Mouse (Mus musculus): ENCODE measurements at regions not wholly inside any gene's neighbourhood (a gene's known extent, or its start where the extent isn't known, plus 50 kb on each side); places are given as distances from the start of the nearest gene placed in this dataset.

GRCm38 (mm10) chr17:62248011-62248410, 633.1 kb downstream of the Efna5 start:
- H3K4me1 ChIP-seq (ENCODE audit: insufficient read depth) = no peaks in the 10 kb centered on the region
- WGBS = 39% methylated on average over 3 of the region's 3 CpGs
- H3K4me2 ChIP-seq = no peak overlapping the region
- no peak for DNase-seq
- no peak overlapping the region for H3K4me3 ChIP-seq (ENCODE audit: low read depth, low read length)
- TF ChIP-seq CTCF (IDR thresholded peaks at IDR 0.05; ENCODE audit: low read depth) = no peak
- H3K27ac ChIP-seq (ENCODE audit: low read depth) = no peak overlapping the region
- no peaks in the 10 kb centered on the region for H3K27me3 ChIP-seq (ENCODE audit: insufficient read depth, low read length)
- ATAC-seq (ENCODE audit: insufficient read depth) = no peak
- no peaks in the 10 kb centered on the region for H3K36me3 ChIP-seq (ENCODE audit: insufficient read depth)
- H3K9ac ChIP-seq = no peak overlapping the region
- no peaks in the 10 kb centered on the region for H3K9me3 ChIP-seq (ENCODE audit: low read depth, low read length)

- H3K27me3 ChIP-seq (ENCODE audit: insufficient read depth, low read length) = no peaks in the 10 kb centered on the region
- 52% methylated on average over 4 of the region's 4 CpGs for WGBS
- no peak overlapping the region for H3K4me3 ChIP-seq (ENCODE audit: low read depth, low read length)
- no peak overlapping the region for H3K27ac ChIP-seq (ENCODE audit: low read depth)
- ATAC-seq (ENCODE audit: insufficient read depth) = no peak
- H3K9ac ChIP-seq = no peak overlapping the region
- no peaks in the 10 kb centered on the region for H3K4me1 ChIP-seq (ENCODE audit: insufficient read depth)
- H3K4me2 ChIP-seq = no peak overlapping the region
- no peak for DNase-seq
- TF ChIP-seq CTCF (IDR thresholded peaks at IDR 0.05; ENCODE audit: low read depth) = no peak
- no peaks in the 10 kb centered on the region for H3K36me3 ChIP-seq (ENCODE audit: insufficient read depth)
- no peaks in the 10 kb centered on the region for H3K9me3 ChIP-seq (ENCODE audit: low read depth, low read length)
These were observed 634.5 kb downstream of the Efna5 start for GRCm38 (mm10) chr17:62246650-62247049.

DNA sequence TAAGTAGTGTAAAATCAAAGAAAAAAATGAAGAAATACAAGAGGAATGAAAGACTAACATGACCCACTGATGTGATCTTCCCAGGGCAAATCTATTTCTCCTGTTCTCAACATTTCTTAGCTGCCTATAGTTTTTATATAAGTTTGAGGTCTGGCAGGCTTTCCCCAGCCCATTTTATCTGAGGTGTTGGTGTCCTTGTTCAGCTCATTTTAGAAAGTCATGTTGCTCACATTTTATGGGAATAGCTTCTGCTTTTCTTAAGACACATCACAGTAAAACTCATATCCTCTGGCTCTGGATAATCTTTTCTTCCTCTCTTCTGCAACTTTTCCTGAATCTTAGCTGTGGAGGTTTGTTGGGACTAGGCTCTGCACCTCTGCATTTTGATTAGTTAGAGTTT, 650.2 kb downstream of the Efna5 start:
- H3K9ac ChIP-seq = no peak overlapping the region
- ATAC-seq (ENCODE audit: insufficient read depth) (no peak), DNase-seq (no peak)
- no peaks in the 10 kb centered on the region for H3K9me3 ChIP-seq (ENCODE audit: low read depth, low read length)
- no peak for TF ChIP-seq CTCF (IDR thresholded peaks at IDR 0.05; ENCODE audit: low read depth)
- no peak overlapping the region for H3K4me3 ChIP-seq (ENCODE audit: low read depth, low read length)
- H3K27ac ChIP-seq (ENCODE audit: low read depth) = no peak overlapping the region
- H3K27me3 ChIP-seq (ENCODE audit: insufficient read depth, low read length) = no peaks in the 10 kb centered on the region
- H3K36me3 ChIP-seq (ENCODE audit: insufficient read depth) = no peaks in the 10 kb centered on the region
- no peak overlapping the region for H3K4me2 ChIP-seq
- no peaks in the 10 kb centered on the region for H3K4me1 ChIP-seq (ENCODE audit: insufficient read depth)

- TF ChIP-seq CTCF (IDR thresholded peaks at IDR 0.05; ENCODE audit: low read depth) = no peak
- ATAC-seq (ENCODE audit: insufficient read depth) = no peak
These were observed 670.6 kb downstream of the Efna5 start for GRCm38 (mm10) chr17:62210441-62211025.

DNA sequence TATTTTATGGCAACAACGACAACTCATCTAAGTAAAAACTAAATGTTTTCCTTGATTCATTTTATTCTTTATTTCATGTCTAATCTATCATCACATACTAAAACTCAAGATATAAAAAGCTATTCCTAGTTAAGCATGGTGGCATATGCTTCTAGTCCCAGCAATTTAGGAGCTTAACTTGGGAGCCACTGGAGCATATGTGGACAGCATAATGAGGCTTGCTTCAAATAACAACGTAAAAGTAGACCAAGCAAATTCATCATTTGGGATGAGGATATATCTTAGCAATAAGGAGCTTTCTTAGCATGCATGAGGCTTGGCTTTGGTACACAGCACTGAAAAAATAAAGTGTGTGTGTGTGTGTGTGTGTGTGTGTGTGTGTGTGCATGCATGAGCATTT, 678.5 kb downstream of the Efna5 start:
- Histone ChIP-seq H3K27ac (ENCODE audit: low read depth) (no peak overlapping the region), H3K9me3 (ENCODE audit: low read depth, low read length) (no peaks in the 10 kb centered on the region), H3K27me3 (ENCODE audit: insufficient read depth, low read length) (no peaks in the 10 kb centered on the region), H3K4me1 (ENCODE audit: insufficient read depth) (no peaks in the 10 kb centered on the region), H3K9ac (no peak overlapping the region), H3K36me3 (ENCODE audit: insufficient read depth) (no peaks in the 10 kb centered on the region), H3K4me2 (no peak overlapping the region), H3K4me3 (ENCODE audit: low read depth, low read length) (no peak overlapping the region)
- no peak for TF ChIP-seq CTCF (IDR thresholded peaks at IDR 0.05; ENCODE audit: low read depth)
- no peak for DNase-seq
- WGBS = 79% methylated on average over 2 of the region's 2 CpGs
- ATAC-seq (ENCODE audit: insufficient read depth) = no peak

More at GRCm38 (mm10) chr17:62210441-62211025, 670.6 kb downstream of the Efna5 start:
- H3K36me3 ChIP-seq (ENCODE audit: insufficient read depth) = no peaks in the 10 kb centered on the region
- WGBS = 82% methylated on average over 9 of the region's 9 CpGs
- no peak overlapping the region for H3K4me3 ChIP-seq (ENCODE audit: low read depth, low read length)
- no peaks in the 10 kb centered on the region for H3K9me3 ChIP-seq (ENCODE audit: low read depth, low read length)
- no peak overlapping the region for H3K27ac ChIP-seq (ENCODE audit: low read depth)
- no peak overlapping the region for H3K4me2 ChIP-seq
- no peak for DNase-seq
- no peaks in the 10 kb centered on the region for H3K27me3 ChIP-seq (ENCODE audit: insufficient read depth, low read length)
- no peaks in the 10 kb centered on the region for H3K4me1 ChIP-seq (ENCODE audit: insufficient read depth)
- no peak overlapping the region for H3K9ac ChIP-seq

GRCm38 (mm10) chr17:62200491-62200890, 680.6 kb downstream of the Efna5 start:
- Histone ChIP-seq H3K36me3 (ENCODE audit: insufficient read depth) (no peaks in the 10 kb centered on the region), H3K27ac (ENCODE audit: low read depth) (no peak overlapping the region), H3K27me3 (ENCODE audit: insufficient read depth, low read length) (no peaks in the 10 kb centered on the region), H3K4me3 (ENCODE audit: low read depth, low read length) (no peak overlapping the region), H3K4me2 (no peak overlapping the region), H3K4me1 (ENCODE audit: insufficient read depth) (no peaks in the 10 kb centered on the region), H3K9me3 (ENCODE audit: low read depth, low read length) (no peaks in the 10 kb centered on the region), H3K9ac (no peak overlapping the region)
- 74% methylated on average over 4 of the region's 4 CpGs for WGBS
- TF ChIP-seq CTCF (IDR thresholded peaks at IDR 0.05; ENCODE audit: low read depth) = no peak
- ATAC-seq (ENCODE audit: insufficient read depth) (no peak), DNase-seq (no peak)

DNA sequence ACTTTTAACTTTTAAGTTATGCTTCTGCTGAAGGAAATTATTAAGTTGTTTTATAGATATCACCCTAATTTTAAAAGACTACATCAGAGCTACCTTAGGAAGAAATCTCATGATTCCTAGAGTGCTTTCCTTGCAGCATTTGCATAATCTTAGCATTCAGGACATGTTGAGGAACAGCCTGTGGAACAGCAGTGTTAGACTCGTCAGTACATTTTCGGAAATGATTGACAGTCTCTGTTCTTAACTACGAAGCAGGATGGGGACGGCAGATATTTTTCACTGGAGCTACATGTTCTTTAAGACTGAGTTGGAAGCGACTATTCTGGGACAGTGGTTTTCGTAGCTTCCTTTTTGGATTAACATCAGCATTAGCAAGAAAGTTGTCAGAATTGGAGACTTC, 681.6 kb downstream of the Efna5 start:
- no peaks in the 10 kb centered on the region for H3K9me3 ChIP-seq (ENCODE audit: low read depth, low read length)
- H3K36me3 ChIP-seq (ENCODE audit: insufficient read depth) = no peaks in the 10 kb centered on the region
- no peak overlapping the region for H3K4me3 ChIP-seq (ENCODE audit: low read depth, low read length)
- no peak for ATAC-seq (ENCODE audit: insufficient read depth)
- no peaks in the 10 kb centered on the region for H3K27me3 ChIP-seq (ENCODE audit: insufficient read depth, low read length)
- no peak overlapping the region for H3K27ac ChIP-seq (ENCODE audit: low read depth)
- TF ChIP-seq CTCF (IDR thresholded peaks at IDR 0.05; ENCODE audit: low read depth) = no peak
- H3K4me1 ChIP-seq (ENCODE audit: insufficient read depth) = no peaks in the 10 kb centered on the region
- no peak overlapping the region for H3K9ac ChIP-seq
- WGBS = 85% methylated on average over 6 of the region's 6 CpGs
- DNase-seq = no peak
- H3K4me2 ChIP-seq = no peak overlapping the region
